Mouse (Mus musculus): ENCODE results near the gene Zdhhc23. TPM values are rescaled to one million over a fixed set of nuclear protein-coding genes. Genes with fewer than 3 reads are reported as not detected.

The Zdhhc23 gene
- polyA plus RNA-seq, 1 experiment from 2014 or later, result 0.38 TPM

GRCm38 (mm10) chr16:43935892-43936291 lies 43.7 kb downstream of the Zdhhc23 start:
- Histone ChIP-seq H3K36me3 (replicated peaks; ENCODE audit: control insufficient read depth, insufficient read depth, low read depth, low read length) (no peaks in the 10 kb centered on the region), H3K4me2 (ENCODE audit: low read depth, low read length) (no peak overlapping the region), H3K4me1 (ENCODE audit: control insufficient read depth, insufficient read depth, low read length) (no peaks in the 10 kb centered on the region), H3K9me3 (replicated peaks; ENCODE audit: control insufficient read depth, low read length) (no peaks in the 10 kb centered on the region), H3K27me3 (ENCODE audit: control insufficient read depth, insufficient read depth, low read length) (no peaks in the 10 kb centered on the region), H3K4me3 (ENCODE audit: low read depth, low read length) (no peak overlapping the region), H3K9ac (replicated peaks; ENCODE audit: low read length) (no peak overlapping the region), H3K27ac (replicated peaks; ENCODE audit: low read depth, low read length) (no peak overlapping the region)
- ATAC-seq (replicated peaks; ENCODE audit: insufficient number of reproducible peaks, low FRiP score, low TSS enrichment, low read depth), result no peak
- DNase-seq (ENCODE audit: low spot score), result no peak
- 76% methylated on average over 3 of the region's 3 CpGs for WGBS

- H3K9me3 ChIP-seq (replicated peaks; ENCODE audit: control insufficient read depth, low read length), result no peaks in the 10 kb centered on the region
- no peak overlapping the region for H3K4me3 ChIP-seq (ENCODE audit: low read depth, low read length)
- H3K9ac ChIP-seq (replicated peaks; ENCODE audit: low read length), result no peak overlapping the region
- H3K4me2 ChIP-seq (ENCODE audit: low read depth, low read length), result no peak overlapping the region
- no peaks in the 10 kb centered on the region for H3K27me3 ChIP-seq (ENCODE audit: control insufficient read depth, insufficient read depth, low read length)
- DNase-seq (ENCODE audit: low spot score), result no peak
- no peak for ATAC-seq (replicated peaks; ENCODE audit: insufficient number of reproducible peaks, low FRiP score, low TSS enrichment, low read depth)
- no peak overlapping the region for H3K27ac ChIP-seq (replicated peaks; ENCODE audit: low read depth, low read length)
- 81% methylated on average over 3 of the region's 3 CpGs for WGBS
- H3K36me3 ChIP-seq (replicated peaks; ENCODE audit: control insufficient read depth, insufficient read depth, low read depth, low read length), result no peaks in the 10 kb centered on the region
- H3K4me1 ChIP-seq (ENCODE audit: control insufficient read depth, insufficient read depth, low read length), result no peaks in the 10 kb centered on the region
Observed at GRCm38 (mm10) chr16:43935367-43935766, 44.2 kb downstream of the Zdhhc23 start.

- Histone ChIP-seq H3K9me3 (replicated peaks; ENCODE audit: control insufficient read depth, low read length) (no peaks in the 10 kb centered on the region), H3K27ac (replicated peaks; ENCODE audit: low read depth, low read length) (no peak overlapping the region), H3K36me3 (replicated peaks; ENCODE audit: control insufficient read depth, insufficient read depth, low read depth, low read length) (no peaks in the 10 kb centered on the region), H3K4me1 (ENCODE audit: control insufficient read depth, insufficient read depth, low read length) (no peaks in the 10 kb centered on the region), H3K4me3 (ENCODE audit: low read depth, low read length) (no peak overlapping the region), H3K27me3 (ENCODE audit: control insufficient read depth, insufficient read depth, low read length) (no peaks in the 10 kb centered on the region), H3K9ac (replicated peaks; ENCODE audit: low read length) (no peak overlapping the region), H3K4me2 (ENCODE audit: low read depth, low read length) (no peak overlapping the region)
- WGBS, result 89% methylated on average over 8 of the region's 8 CpGs
- DNase-seq (ENCODE audit: low spot score) (no peak), ATAC-seq (replicated peaks; ENCODE audit: insufficient number of reproducible peaks, low FRiP score, low TSS enrichment, low read depth) (no peak)
Observed at GRCm38 (mm10) chr16:43934856-43935255, 44.7 kb downstream of the Zdhhc23 start.

- no peaks in the 10 kb centered on the region for H3K9me3 ChIP-seq (replicated peaks; ENCODE audit: control insufficient read depth, low read length)
- no peak for DNase-seq (ENCODE audit: low spot score)
- H3K36me3 ChIP-seq (replicated peaks; ENCODE audit: control insufficient read depth, insufficient read depth, low read depth, low read length), result no peaks in the 10 kb centered on the region
- no peak overlapping the region for H3K4me2 ChIP-seq (ENCODE audit: low read depth, low read length)
- H3K9ac ChIP-seq (replicated peaks; ENCODE audit: low read length), result no peak overlapping the region
- ATAC-seq (replicated peaks; ENCODE audit: insufficient number of reproducible peaks, low FRiP score, low TSS enrichment, low read depth), result no peak
- H3K27me3 ChIP-seq (ENCODE audit: control insufficient read depth, insufficient read depth, low read length), result no peaks in the 10 kb centered on the region
- 88% methylated on average over 6 of the region's 6 CpGs for WGBS
- no peak overlapping the region for H3K27ac ChIP-seq (replicated peaks; ENCODE audit: low read depth, low read length)
- H3K4me1 ChIP-seq (ENCODE audit: control insufficient read depth, insufficient read depth, low read length), result no peaks in the 10 kb centered on the region
- H3K4me3 ChIP-seq (ENCODE audit: low read depth, low read length), result no peak overlapping the region
Observed at GRCm38 (mm10) chr16:43933041-43933440, 46.5 kb downstream of the Zdhhc23 start.

- H3K4me1 ChIP-seq (ENCODE audit: control insufficient read depth, insufficient read depth, low read length), result no peaks in the 10 kb centered on the region
Observed at GRCm38 (mm10) chr16:43932319-43932718, 47.3 kb downstream of the Zdhhc23 start.

GRCm38 (mm10) chr16:43931502-43931901 lies 48.1 kb downstream of the Zdhhc23 start:
- Histone ChIP-seq H3K27me3 (ENCODE audit: control insufficient read depth, insufficient read depth, low read length) (no peaks in the 10 kb centered on the region), H3K9ac (replicated peaks; ENCODE audit: low read length) (no peak overlapping the region), H3K4me2 (ENCODE audit: low read depth, low read length) (no peak overlapping the region), H3K27ac (replicated peaks; ENCODE audit: low read depth, low read length) (no peak overlapping the region), H3K4me3 (ENCODE audit: low read depth, low read length) (no peak overlapping the region), H3K4me1 (ENCODE audit: control insufficient read depth, insufficient read depth, low read length) (no peaks in the 10 kb centered on the region), H3K9me3 (replicated peaks; ENCODE audit: control insufficient read depth, low read length) (no peaks in the 10 kb centered on the region), H3K36me3 (replicated peaks; ENCODE audit: control insufficient read depth, insufficient read depth, low read depth, low read length) (no peaks in the 10 kb centered on the region)
- WGBS, result 76% methylated on average over 3 of the region's 3 CpGs
- DNase-seq (ENCODE audit: low spot score), result no peak
- ATAC-seq (replicated peaks; ENCODE audit: insufficient number of reproducible peaks, low FRiP score, low TSS enrichment, low read depth), result no peak

More at GRCm38 (mm10) chr16:43932319-43932718, 47.3 kb downstream of the Zdhhc23 start:
- WGBS, result 84% methylated on average over 7 of the region's 7 CpGs
- no peak overlapping the region for H3K9ac ChIP-seq (replicated peaks; ENCODE audit: low read length)
- DNase-seq (ENCODE audit: low spot score) (no peak), ATAC-seq (replicated peaks; ENCODE audit: insufficient number of reproducible peaks, low FRiP score, low TSS enrichment, low read depth) (no peak)
- H3K36me3 ChIP-seq (replicated peaks; ENCODE audit: control insufficient read depth, insufficient read depth, low read depth, low read length), result no peaks in the 10 kb centered on the region
- H3K27ac ChIP-seq (replicated peaks; ENCODE audit: low read depth, low read length), result no peak overlapping the region
- H3K4me2 ChIP-seq (ENCODE audit: low read depth, low read length), result no peak overlapping the region
- H3K27me3 ChIP-seq (ENCODE audit: control insufficient read depth, insufficient read depth, low read length), result no peaks in the 10 kb centered on the region
- no peaks in the 10 kb centered on the region for H3K9me3 ChIP-seq (replicated peaks; ENCODE audit: control insufficient read depth, low read length)
- no peak overlapping the region for H3K4me3 ChIP-seq (ENCODE audit: low read depth, low read length)

GRCm38 (mm10) chr16:43930577-43930976 lies 49.0 kb downstream of the Zdhhc23 start:
- Histone ChIP-seq H3K27me3 (ENCODE audit: control insufficient read depth, insufficient read depth, low read length) (no peaks in the 10 kb centered on the region), H3K27ac (replicated peaks; ENCODE audit: low read depth, low read length) (no peak overlapping the region), H3K9me3 (replicated peaks; ENCODE audit: control insufficient read depth, low read length) (no peaks in the 10 kb centered on the region), H3K4me3 (ENCODE audit: low read depth, low read length) (no peak overlapping the region), H3K36me3 (replicated peaks; ENCODE audit: control insufficient read depth, insufficient read depth, low read depth, low read length) (no peaks in the 10 kb centered on the region), H3K4me2 (ENCODE audit: low read depth, low read length) (no peak overlapping the region), H3K4me1 (ENCODE audit: control insufficient read depth, insufficient read depth, low read length) (no peaks in the 10 kb centered on the region), H3K9ac (replicated peaks; ENCODE audit: low read length) (no peak overlapping the region)
- ATAC-seq (replicated peaks; ENCODE audit: insufficient number of reproducible peaks, low FRiP score, low TSS enrichment, low read depth) (no peak), DNase-seq (ENCODE audit: low spot score) (no peak)

GRCm38 (mm10) chr16:43926341-43926859 lies 53.2 kb downstream of the Zdhhc23 start, which contains the start of gene Qtrt2:
Gene Qtrt2, minus strand, starts transcription at chr16:43926809.
- Histone ChIP-seq H3K4me2 (ENCODE audit: low read depth, low read length) (no peak within 1 kb of the TSS), H3K4me3 (ENCODE audit: low read depth, low read length) (no peak within 1 kb of the TSS), H3K27me3 (ENCODE audit: control insufficient read depth, insufficient read depth, low read length) (no peaks in the 10 kb centered on the region), H3K4me1 (ENCODE audit: control insufficient read depth, insufficient read depth, low read length) (no peaks in the 10 kb centered on the region), H3K9ac (replicated peaks; ENCODE audit: low read length) (no peak within 1 kb of the TSS), H3K27ac (replicated peaks; ENCODE audit: low read depth, low read length) (no peak within 1 kb of the TSS), H3K36me3 (replicated peaks; ENCODE audit: control insufficient read depth, insufficient read depth, low read depth, low read length) (no peaks in the 10 kb centered on the region), H3K9me3 (replicated peaks; ENCODE audit: control insufficient read depth, low read length) (no peaks in the 10 kb centered on the region)
- ATAC-seq (replicated peaks; ENCODE audit: insufficient number of reproducible peaks, low FRiP score, low TSS enrichment, low read depth), result no peak
- 75% methylated on average over 6 of the region's 6 CpGs for WGBS
- no peak for DNase-seq (ENCODE audit: low spot score)
